Mouse (Mus musculus) bone marrow macrophage, adult 2 months (primary cell): ENCODE measurements around the gene Gadl1. TPM values are rescaled to one million over a fixed set of nuclear protein-coding genes. Genes with fewer than 3 reads are reported as not detected.

Experiments
- H3K27ac ChIP-seq: 2 replicates; pipeline ENCODE4 v1.5.1; 2012; ENCODE audit warnings: low read depth, low read length; ENCODE audit not compliant: insufficient read depth
- H3K4me1 ChIP-seq: 2 replicates; pipeline ENCODE4 v1.6.1; 2012; ENCODE audit warnings: low read length; ENCODE audit not compliant: control insufficient read depth, insufficient read depth
- H3K4me3 ChIP-seq: 2 replicates; pipeline ENCODE4 v1.5.1; 2012; ENCODE audit warnings: mild to moderate bottlenecking, low read length, moderate library complexity; ENCODE audit not compliant: insufficient read depth
- CTCF ChIP-seq: IDR thresholded peaks from 2 replicates; pipeline ENCODE4 v1.5.1; 2012; ENCODE audit warnings: low read depth, mild to moderate bottlenecking, low read length, moderate library complexity
- POLR2A ChIP-seq: IDR thresholded peaks from 2 replicates; pipeline ENCODE4 v1.6.1; 2012; ENCODE audit warnings: mild to moderate bottlenecking, low read depth, low read length, borderline replicate concordance
- polyA plus RNA-seq: library from polyadenylated mRNA; stranded (reverse); fragments of >200 nt; gene quantifications from 2 replicates; pipeline ENCODE4 v1.2.4, GENCODE M21; 2012; ENCODE audit not compliant: missing spikeins, insufficient read depth, insufficient read length

Gene Gadl1
- polyA plus RNA-seq, 1 experiment: not detected

DNA sequence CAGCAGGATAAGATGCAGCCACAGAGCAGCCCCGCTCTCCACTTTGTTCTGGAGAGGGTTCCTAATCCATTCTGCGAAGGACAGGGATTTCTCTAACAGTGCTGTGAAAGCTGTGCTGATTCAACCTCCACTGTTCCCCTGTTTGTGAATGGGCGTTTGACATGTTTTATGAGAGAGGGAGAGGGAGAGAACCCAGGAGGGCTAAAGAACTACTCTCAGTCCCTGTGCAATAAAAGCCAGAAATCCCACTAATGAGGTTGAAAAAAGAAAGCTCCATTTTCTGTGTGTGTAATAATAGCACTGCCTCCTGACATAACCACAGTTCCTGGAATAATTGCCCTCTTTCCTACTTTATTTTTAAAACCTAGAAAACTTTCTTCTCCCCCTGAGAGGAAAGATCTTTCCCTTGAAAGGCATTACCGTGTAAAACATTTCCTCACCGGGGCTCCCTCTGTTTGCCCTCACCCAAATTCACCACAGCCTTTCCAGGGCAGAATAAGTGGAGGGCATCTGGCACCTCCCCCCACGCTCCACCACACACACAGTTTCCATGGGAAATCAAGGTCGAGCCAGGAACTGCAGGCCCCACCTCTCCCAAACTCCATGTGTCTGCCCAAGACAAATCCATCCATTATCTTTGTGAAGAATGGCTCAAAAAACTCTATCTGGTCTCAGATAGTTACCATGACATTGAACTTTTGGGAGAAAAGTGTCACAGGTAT, 24.1 kb downstream of the Gadl1 start:
- TF ChIP-seq CTCF (no peak), POLR2A (no peak)
- no peak overlapping the region for H3K27ac ChIP-seq
- H3K4me1 ChIP-seq: no peaks in the 10 kb centered on the region
- no peak overlapping the region for H3K4me3 ChIP-seq

DNA sequence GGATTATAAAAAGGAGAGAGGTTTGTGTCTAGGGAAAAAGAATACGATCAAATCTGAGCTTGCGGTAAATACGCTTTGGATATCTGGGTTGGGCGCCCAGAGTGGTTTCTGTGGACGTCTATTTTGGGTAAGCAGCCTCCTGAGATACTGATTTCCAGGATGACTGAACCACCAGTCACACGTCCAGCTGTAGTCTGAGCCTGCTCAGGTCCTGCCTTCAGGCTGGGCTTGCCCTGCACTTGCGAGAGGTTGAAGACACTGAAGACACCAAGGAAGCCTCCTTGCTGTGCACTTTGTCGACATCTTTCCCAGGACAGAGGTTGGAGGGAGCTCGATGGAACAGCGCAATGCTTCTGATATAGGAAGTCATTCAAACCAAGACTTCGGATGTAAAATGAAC, 25.0 kb downstream of the Gadl1 start:
- no peak overlapping the region for H3K4me3 ChIP-seq
- TF ChIP-seq POLR2A (no peak), CTCF (no peak)
- H3K4me1 ChIP-seq: no peaks in the 10 kb centered on the region
- no peak overlapping the region for H3K27ac ChIP-seq

DNA sequence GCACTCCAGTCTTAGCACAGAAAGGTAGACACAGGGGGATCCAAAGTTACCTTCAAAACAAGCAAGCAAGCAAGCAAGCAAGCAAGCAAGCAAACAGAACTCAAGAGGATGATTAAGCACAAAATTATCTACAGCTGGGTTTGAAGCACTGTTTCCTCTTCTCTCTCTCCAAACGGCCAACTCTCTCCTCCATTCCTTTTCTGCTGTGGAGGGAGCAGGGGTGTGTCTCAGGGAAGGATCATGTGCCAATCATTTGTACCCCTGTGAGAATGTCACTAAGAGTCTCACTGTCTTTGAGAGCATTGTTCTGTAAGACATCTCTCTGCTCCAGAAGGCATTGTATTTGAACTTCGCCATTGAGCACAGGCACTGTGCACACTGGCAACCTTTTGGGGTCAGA, 27.1 kb downstream of the Gadl1 start:
- Histone ChIP-seq H3K4me1 (no peaks in the 10 kb centered on the region), H3K4me3 (no peak overlapping the region), H3K27ac (no peak overlapping the region)
- TF ChIP-seq CTCF: no peak
- no peak for TF ChIP-seq POLR2A

DNA sequence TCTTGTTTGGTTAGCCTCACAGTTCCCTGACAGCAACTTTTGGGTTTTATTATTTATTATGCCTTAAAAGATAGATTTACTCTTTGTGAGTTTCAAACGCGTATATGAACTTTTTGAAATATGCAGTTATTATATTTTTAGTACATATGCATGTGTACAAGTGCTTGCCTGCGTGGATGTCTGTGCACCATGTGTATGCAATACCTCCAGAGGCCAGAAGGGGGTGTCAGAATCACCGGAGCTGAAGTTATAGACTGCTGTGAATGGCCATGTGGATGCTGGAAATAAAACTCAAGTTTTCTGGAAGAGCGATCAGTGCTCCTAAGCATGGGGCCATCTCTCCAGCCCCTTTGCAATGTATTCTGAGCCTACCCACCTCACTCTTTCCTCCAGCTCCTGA, 28.7 kb downstream of the Gadl1 start:
- H3K27ac ChIP-seq: no peak overlapping the region
- no peak overlapping the region for H3K4me3 ChIP-seq
- no peaks in the 10 kb centered on the region for H3K4me1 ChIP-seq
- TF ChIP-seq CTCF (no peak), POLR2A (no peak)

DNA sequence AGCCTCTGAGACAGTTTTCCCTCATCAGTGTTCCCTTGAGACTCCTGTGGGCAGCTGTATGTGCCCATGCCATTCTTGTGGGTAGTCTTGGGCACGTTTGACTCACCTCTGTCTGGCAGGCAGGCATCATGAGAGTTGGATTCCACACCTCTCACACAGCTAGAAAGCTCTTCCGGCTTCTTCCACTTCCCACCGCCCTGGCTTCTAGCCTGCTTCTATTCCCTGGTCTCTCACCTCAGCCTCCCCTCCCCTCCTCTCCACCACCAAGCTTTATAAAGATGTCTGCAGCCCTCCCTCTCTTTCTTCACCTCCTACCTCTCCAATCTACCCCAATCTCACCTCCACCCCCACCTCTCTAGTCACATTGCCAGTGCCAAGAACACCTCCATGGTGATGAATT, 30.2 kb downstream of the Gadl1 start:
- no peak overlapping the region for H3K4me3 ChIP-seq
- no peak for TF ChIP-seq POLR2A
- no peak for TF ChIP-seq CTCF
- H3K27ac ChIP-seq: no peak overlapping the region
- no peaks in the 10 kb centered on the region for H3K4me1 ChIP-seq

DNA sequence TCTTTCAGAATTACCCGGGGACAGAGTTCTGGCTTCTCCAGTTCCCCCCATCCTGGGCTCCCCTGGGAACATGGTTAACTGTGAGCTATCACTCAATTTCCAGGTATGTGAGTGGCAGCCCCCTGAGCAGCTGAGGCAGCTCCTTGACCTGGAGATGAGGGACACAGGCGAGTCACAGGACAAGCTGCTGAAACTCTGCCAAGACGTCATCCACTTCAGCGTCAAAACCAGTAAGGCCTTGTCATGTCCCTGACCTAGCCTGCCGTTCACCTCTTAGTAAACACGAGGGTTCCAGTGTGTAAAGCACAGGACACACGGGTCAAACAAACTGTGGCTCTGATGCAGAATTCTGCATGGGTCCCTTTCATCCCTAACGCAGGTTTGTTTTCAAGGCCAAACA, 31.9 kb downstream of the Gadl1 start:
- H3K27ac ChIP-seq: no peak overlapping the region
- H3K4me1 ChIP-seq: no peaks in the 10 kb centered on the region
- TF ChIP-seq CTCF (no peak), POLR2A (no peak)
- H3K4me3 ChIP-seq: no peak overlapping the region

DNA sequence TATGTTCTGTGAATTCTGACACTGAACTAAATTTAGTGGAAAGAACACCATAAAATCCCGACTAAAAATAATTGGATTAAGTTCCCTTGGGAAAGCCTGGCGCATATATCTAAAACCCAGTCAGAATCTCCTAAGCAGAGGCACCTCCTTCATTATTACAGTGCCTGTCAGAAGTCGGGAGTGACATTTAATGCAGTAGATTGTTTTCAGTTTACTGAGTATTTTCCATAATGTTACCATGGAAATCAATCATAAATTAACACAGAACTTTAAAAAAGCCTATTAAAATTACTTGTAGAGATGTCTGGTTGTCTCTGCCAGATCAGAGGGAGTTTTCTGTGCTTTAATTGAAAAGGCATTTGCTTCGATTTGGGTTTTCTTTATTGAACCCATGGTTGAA, 33.2 kb downstream of the Gadl1 start:
- Histone ChIP-seq H3K4me1 (no peaks in the 10 kb centered on the region), H3K4me3 (no peak overlapping the region), H3K27ac (no peak overlapping the region)
- TF ChIP-seq CTCF (no peak), POLR2A (no peak)

DNA sequence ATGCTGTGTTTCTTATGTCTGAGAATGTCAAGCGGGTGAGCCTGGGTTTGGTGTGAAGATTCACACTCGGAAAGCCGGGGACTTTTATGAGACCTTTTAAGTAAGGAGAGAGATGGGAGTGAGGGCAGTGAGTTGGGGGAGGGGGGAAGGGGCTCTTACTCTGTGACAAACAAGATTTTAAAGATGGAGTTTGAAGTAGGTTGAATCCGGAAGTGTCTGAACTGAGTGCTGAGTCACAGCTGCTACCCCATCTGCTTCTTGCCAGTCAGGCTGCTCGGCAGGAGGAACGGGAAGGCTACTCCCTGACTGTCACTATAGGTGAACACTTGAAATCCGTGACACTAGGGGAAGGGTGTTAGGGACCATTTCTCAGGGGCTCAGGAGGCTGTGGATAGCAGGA, 33.7 kb downstream of the Gadl1 start:
- H3K4me1 ChIP-seq: no peaks in the 10 kb centered on the region
- TF ChIP-seq POLR2A (no peak), CTCF (no peak)
- H3K27ac ChIP-seq: no peak overlapping the region
- H3K4me3 ChIP-seq: no peak overlapping the region

DNA sequence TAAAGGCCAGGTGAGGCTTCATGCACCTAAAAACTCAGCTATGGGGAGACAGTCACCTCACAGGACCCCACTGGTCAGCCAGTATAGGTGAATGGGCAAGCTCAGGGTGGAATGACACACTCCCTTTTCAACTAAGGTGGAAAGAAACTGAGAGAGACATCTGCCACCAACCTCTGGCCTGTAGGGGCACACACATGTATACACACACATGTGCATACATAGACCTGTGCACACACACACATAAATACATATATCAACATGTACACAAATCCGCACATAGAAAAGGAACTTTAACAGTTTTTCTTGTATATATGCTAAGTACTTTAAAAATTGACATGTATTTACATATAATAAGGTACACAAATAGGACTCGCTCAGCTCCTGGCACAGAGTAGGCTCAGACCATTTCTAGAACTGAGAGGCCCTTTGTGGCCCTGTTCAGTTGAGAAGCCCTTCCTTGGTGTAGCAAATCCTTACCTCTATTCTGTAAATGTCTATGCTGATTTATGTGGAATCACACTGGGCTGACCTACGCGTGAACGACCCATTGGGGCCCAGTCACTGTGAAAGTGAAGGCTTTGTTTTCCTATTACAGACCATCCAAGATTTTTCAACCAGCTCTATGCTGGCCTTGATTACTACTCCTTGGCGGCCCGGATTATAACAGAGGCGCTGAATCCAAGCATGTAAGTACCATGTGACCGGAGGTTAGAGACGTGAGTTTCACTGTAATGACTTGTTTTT, 34.5 kb downstream of the Gadl1 start:
- no peak for TF ChIP-seq CTCF
- TF ChIP-seq POLR2A: no peak
- Histone ChIP-seq H3K27ac (no peak overlapping the region), H3K4me3 (no peak overlapping the region), H3K4me1 (no peaks in the 10 kb centered on the region)

DNA sequence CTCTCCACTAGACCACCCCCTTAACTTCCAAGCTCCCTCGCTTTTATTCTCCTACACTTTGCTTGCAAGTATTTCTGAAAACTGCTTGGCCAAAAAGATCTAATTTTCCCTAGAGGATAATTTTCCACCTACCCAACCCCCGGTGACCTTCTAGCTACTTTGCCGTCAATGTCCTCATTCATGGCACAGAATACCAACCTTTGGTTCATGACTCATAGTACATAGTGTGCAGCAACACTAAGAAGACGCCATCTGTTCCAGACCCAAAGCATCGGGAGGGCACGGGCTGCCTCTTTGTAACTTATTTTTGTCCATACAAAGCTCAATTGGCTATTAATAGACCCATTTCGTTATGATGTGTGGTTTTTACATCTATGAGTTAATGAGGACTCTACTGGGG, 55.8 kb downstream of the Gadl1 start:
- TF ChIP-seq POLR2A: no peak
- no peak for TF ChIP-seq CTCF

More for the DNA sequence above, 55.8 kb downstream of the Gadl1 start:
- Histone ChIP-seq H3K27ac (no peak overlapping the region), H3K4me3 (no peak overlapping the region), H3K4me1 (no peaks in the 10 kb centered on the region)
